Comparison of ENCODE assay signal across 11 mouse cellular contexts in the genomic region with DNA sequence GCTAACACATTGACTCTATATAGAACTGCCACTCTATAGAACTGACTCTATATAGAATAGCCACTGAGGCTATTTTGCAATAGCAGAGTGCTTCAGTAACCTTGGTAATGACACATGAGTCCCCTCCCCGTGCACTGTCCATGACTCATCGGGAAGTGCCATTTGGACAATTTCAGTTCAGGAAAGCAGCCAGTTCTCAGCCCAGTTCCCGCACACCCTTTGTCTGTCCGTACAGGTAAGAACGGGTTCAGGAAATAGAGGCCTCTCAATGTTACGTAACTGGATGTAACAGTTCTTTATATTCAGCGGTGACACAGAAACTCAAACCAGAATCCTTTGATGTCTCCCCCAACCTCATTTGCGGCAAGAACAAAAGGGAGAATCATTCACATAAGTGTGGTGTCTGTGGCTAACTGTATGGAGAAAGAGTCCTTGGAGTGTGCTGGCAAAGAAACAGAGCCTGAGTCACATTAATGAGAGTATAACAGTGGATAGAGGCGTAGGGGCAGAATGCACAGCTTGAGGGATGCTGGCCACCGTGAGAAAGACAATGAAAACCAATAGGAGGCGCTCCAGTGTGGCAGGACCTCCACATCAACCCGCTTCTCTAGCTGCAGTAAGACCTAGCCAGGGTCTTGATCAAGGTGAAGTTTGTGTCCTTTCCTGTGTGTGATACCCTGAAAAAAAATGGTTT.
DNase-seq lines count a peak whose midpoint lies in the region; ATAC-seq and TF ChIP-seq lines count a peak whose summit lies in the region.
"Had no signal": no experiment of that assay in that cellular context is flagged by ENCODE, and none has a peak within 500 bp of the region (broad histone marks: within the 10 kb centered on the region; RNA-seq: fewer than 3 reads in every experiment).

No protein-coding gene starts in this region.

- no peaks in the 10 kb centered on the region for H3K9me3 ChIP-seq in lung, postnatal 0 days (ENCODE audit: low read length)
- no peaks in the 10 kb centered on the region for H3K9me3 ChIP-seq in forebrain, embryonic 12.5 days
- no peaks in the 10 kb centered on the region for H3K9me3 ChIP-seq in midbrain, embryonic 15.5 days

- peak; percentile 77 for ATAC-seq in lung, postnatal 0 days
- peak; percentile 72; the same call in 1 of the 2 replicates for ATAC-seq in forebrain, embryonic 12.5 days (ENCODE audit: low FRiP score)
- peak; percentile 78 for ATAC-seq in midbrain, embryonic 15.5 days (replicated peaks)
- no peak for ATAC-seq in erythroid progenitor cell, adult 5-6 weeks (replicated peaks; ENCODE audit: low FRiP score, poor library complexity, severe bottlenecking)
- ATAC-seq: Patski had no signal

- H3K4me1 ChIP-seq in lung, postnatal 0 days (ENCODE audit: insufficient read depth, low read depth, low read length): no peaks in the 10 kb centered on the region
- no peaks in the 10 kb centered on the region for H3K4me1 ChIP-seq in lung, adult 2 months (ENCODE audit: control insufficient read depth, insufficient read depth, low read length)
- H3K4me1 ChIP-seq in forebrain, embryonic 12.5 days: peaks cover 12% of the 10 kb centered on the region
- no peaks in the 10 kb centered on the region for H3K4me1 ChIP-seq in midbrain, embryonic 15.5 days

- H3K36me3 ChIP-seq in lung, postnatal 0 days (ENCODE audit: insufficient read depth, low read length): no peaks in the 10 kb centered on the region
- H3K36me3 ChIP-seq in forebrain, embryonic 12.5 days (replicated peaks): no peaks in the 10 kb centered on the region
- no peaks in the 10 kb centered on the region for H3K36me3 ChIP-seq in midbrain, embryonic 15.5 days (replicated peaks)

- TF ChIP-seq CTCF in lung, postnatal 0 days (IDR thresholded peaks at IDR 0.05): no peak
- no peak for TF ChIP-seq CTCF in lung, adult 2 months (IDR thresholded peaks at IDR 0.05; ENCODE audit: insufficient read depth, low read length)

- WGBS in lung, postnatal 0 days: 41% methylated on average over 12 of the region's 12 CpGs
- 47% methylated on average over 12 of the region's 12 CpGs for WGBS in lung, adult 2 months
- 49% methylated on average over 12 of the region's 12 CpGs for WGBS in forebrain, embryonic 12.5 days
- WGBS in midbrain, embryonic 15.5 days: 55% methylated on average over 12 of the region's 12 CpGs

- H3K9ac ChIP-seq in lung, postnatal 0 days (replicated peaks; ENCODE audit: low read depth): no peak overlapping the region
- H3K9ac ChIP-seq in forebrain, embryonic 12.5 days: no peak overlapping the region
- H3K9ac ChIP-seq in midbrain, embryonic 15.5 days: no peak overlapping the region

- DNase-seq in lung, postnatal 0 days (ENCODE audit: low spot score): peak; percentile 29
- DNase-seq in lung, adult 2 months: no peak
- peak; percentile 66 for DNase-seq in adrenal gland, postnatal 10 days
- no peak for DNase-seq in heart, adult 8-10 months (ENCODE audit: low spot score)
- no peak for DNase-seq in urinary bladder, postnatal 10 days (ENCODE audit: low spot score)
- DNase-seq: gastrocnemius, postnatal 25 days; kidney, adult 9 months had no signal

- no peaks in the 10 kb centered on the region for H3K27me3 ChIP-seq in lung, postnatal 0 days (replicated peaks; ENCODE audit: insufficient read depth, low read length)
- no peaks in the 10 kb centered on the region for H3K27me3 ChIP-seq in forebrain, embryonic 12.5 days
- no peaks in the 10 kb centered on the region for H3K27me3 ChIP-seq in midbrain, embryonic 15.5 days (replicated peaks)
- H3K27me3 ChIP-seq: Patski had no signal

- H3K27ac ChIP-seq in lung, postnatal 0 days (ENCODE audit: low read length): no peak overlapping the region
- H3K27ac ChIP-seq in forebrain, embryonic 12.5 days: peak overlapping the region; percentile 43
- no peak overlapping the region for H3K27ac ChIP-seq in midbrain, embryonic 15.5 days

- H3K4me2 ChIP-seq in lung, postnatal 0 days (replicated peaks; ENCODE audit: low read depth, low read length): no peak overlapping the region
- H3K4me2 ChIP-seq in forebrain, embryonic 12.5 days: no peak overlapping the region
- H3K4me2 ChIP-seq in midbrain, embryonic 15.5 days: no peak overlapping the region

- TF ChIP-seq EP300 in lung, postnatal 0 days (IDR thresholded peaks at IDR 0.05): peak; percentile 57

- H3K4me3 ChIP-seq in lung, postnatal 0 days (ENCODE audit: low read depth, low read length): no peak overlapping the region
- H3K4me3 ChIP-seq in lung, adult 2 months (replicated peaks; ENCODE audit: extremely low read depth, low read depth, low read length): no peak overlapping the region
- no peak overlapping the region for H3K4me3 ChIP-seq in forebrain, embryonic 12.5 days (replicated peaks)
- no peak overlapping the region for H3K4me3 ChIP-seq in midbrain, embryonic 15.5 days

- TF ChIP-seq POLR2A in lung, adult 2 months (IDR thresholded peaks at IDR 0.05; ENCODE audit: borderline replicate concordance, extremely low read depth, low read depth, low read length): no peak

Comparison
In these comparisons a context has a peak if more than half of its experiments do, and no peak if none do; other contexts are left out.
1. DNase-seq: peak in lung, postnatal 0 days (single experiment) and adrenal gland, postnatal 10 days (single experiment); none in lung, adult 2 months (single experiment), heart, adult 8-10 months (single experiment) and urinary bladder, postnatal 10 days (single experiment).